In the genomic region with DNA sequence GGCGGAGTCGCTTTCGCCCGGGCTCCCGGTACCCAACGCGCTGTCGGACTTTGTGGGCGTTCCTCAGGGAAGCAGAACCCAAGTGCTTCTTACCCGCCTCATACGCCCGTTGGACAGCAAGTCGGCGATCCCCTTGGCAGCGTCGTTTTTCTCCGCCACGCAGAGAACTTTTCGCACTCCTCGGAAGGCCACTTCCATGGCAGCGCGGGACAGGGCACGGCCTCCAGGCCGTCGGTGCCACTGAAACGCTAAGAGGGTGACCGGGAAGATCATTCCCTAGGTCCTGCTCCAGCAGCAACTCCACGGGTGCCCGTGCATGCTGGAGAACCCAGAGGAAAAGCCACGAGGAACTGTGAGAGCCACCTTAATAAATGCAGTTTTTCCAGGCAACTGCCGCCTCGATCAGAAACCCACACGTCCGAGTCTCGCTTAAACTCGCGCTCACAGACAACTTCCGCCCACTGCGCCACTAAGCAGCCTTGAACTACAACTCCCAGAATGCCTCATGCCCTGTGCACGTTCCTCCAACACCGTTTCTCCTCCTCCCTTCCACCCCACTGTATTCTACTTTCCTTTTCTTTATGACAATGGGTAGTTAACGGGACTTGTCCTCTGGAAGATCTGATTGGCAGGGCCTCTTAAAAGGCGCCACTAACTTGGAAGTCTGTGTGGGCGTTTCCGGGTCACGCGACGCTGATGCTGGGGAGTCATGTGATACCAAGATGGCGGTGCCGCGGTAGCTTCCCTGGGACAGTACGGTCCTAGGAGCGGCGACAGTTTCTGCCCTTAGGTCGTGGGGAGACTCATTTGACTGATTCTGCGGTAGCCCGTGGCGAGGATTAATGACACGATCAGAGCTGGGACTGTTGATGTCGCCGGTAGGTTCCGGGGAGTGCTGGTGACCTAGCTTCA, we compare ENCODE assay signal across 8 mouse cellular contexts. TPM values are rescaled to one million over a fixed set of nuclear protein-coding genes. Genes with fewer than 3 reads are reported as not detected.
DNase-seq lines count a peak whose midpoint lies in the region; ATAC-seq and TF ChIP-seq lines count a peak whose summit lies in the region.

A gene (minus strand): TSS at position 537 of the 912 bp plus-strand sequence.
A gene (plus strand): TSS at position 696 of the 912 bp plus-strand sequence.

- H3K4me1 ChIP-seq in bone marrow macrophage, adult 2 months (ENCODE audit: control insufficient read depth, insufficient read depth, low read length), result peaks cover 34% of the 10 kb centered on the region
- peaks cover 12% of the 10 kb centered on the region for H3K4me1 ChIP-seq in embryonic fibroblast, embryonic 13.5 days (ENCODE audit: control insufficient read depth, insufficient read depth, low read length)
- H3K4me1 ChIP-seq in kidney, embryonic 14.5 days (ENCODE audit: control insufficient read depth, insufficient read depth, low read length), result peaks cover 45% of the 10 kb centered on the region
- peaks cover 61% of the 10 kb centered on the region for H3K4me1 ChIP-seq in limb, embryonic 15.5 days

- H3K9me3 ChIP-seq in kidney, embryonic 14.5 days (ENCODE audit: control insufficient read depth, low read length), result no peaks in the 10 kb centered on the region
- no peaks in the 10 kb centered on the region for H3K9me3 ChIP-seq in limb, embryonic 15.5 days

- H3K4me3 ChIP-seq in bone marrow macrophage, adult 2 months (ENCODE audit: insufficient read depth, low read length), result peak within 1 kb of the TSS; percentile 80
- peak within 1 kb of the TSS; percentile 70 for H3K4me3 ChIP-seq in embryonic fibroblast, embryonic 13.5 days (ENCODE audit: insufficient read depth, low read length)
- H3K4me3 ChIP-seq in kidney, embryonic 14.5 days (ENCODE audit: low read length), result peak within 1 kb of the TSS; percentile 71
- H3K4me3 ChIP-seq in limb, embryonic 15.5 days, result peak within 1 kb of the TSS; percentile 92

- WGBS in kidney, embryonic 14.5 days, result under 1% methylated on average over 62 of the region's 62 CpGs
- WGBS in limb, embryonic 15.5 days, result under 1% methylated on average over 62 of the region's 62 CpGs

- peak within 1 kb of the TSS; percentile 72 for H3K9ac ChIP-seq in kidney, embryonic 14.5 days (ENCODE audit: low read depth, low read length)
- peak within 1 kb of the TSS; percentile 78 for H3K9ac ChIP-seq in limb, embryonic 15.5 days

- peak within 1 kb of the TSS; percentile 68 for H3K4me2 ChIP-seq in kidney, embryonic 14.5 days (replicated peaks; ENCODE audit: low read depth, low read length)
- H3K4me2 ChIP-seq in limb, embryonic 15.5 days, result peak within 1 kb of the TSS; percentile 73

- peak within 1 kb of the TSS; percentile 99 for H3K27ac ChIP-seq in bone marrow macrophage, adult 2 months (ENCODE audit: insufficient read depth, low read depth, low read length)
- H3K27ac ChIP-seq in embryonic fibroblast, embryonic 13.5 days (ENCODE audit: insufficient read depth, low read length), result peak within 1 kb of the TSS; percentile 80
- peak within 1 kb of the TSS; percentile 49 for H3K27ac ChIP-seq in kidney, embryonic 14.5 days (ENCODE audit: low read depth, low read length)
- peak within 1 kb of the TSS; percentile 90 for H3K27ac ChIP-seq in limb, embryonic 15.5 days

- TF ChIP-seq CTCF in bone marrow macrophage, adult 2 months (IDR thresholded peaks at IDR 0.05; ENCODE audit: low read depth, low read length), result no peak
- no peak for TF ChIP-seq CTCF in embryonic fibroblast, embryonic 13.5 days (IDR thresholded peaks at IDR 0.05; ENCODE audit: borderline replicate concordance, insufficient read depth, low read length)

- peak; percentile 88 for TF ChIP-seq POLR2A in bone marrow macrophage, adult 2 months (IDR thresholded peaks at IDR 0.05; ENCODE audit: borderline replicate concordance, low read depth, low read length)
- peak; percentile 91 for TF ChIP-seq POLR2A in embryonic fibroblast, embryonic 13.5 days (IDR thresholded peaks at IDR 0.05; ENCODE audit: low read depth, low read length)

- H3K36me3 ChIP-seq in kidney, embryonic 14.5 days (ENCODE audit: control insufficient read depth, insufficient read depth, low read length), result peaks cover 11% of the 10 kb centered on the region
- H3K36me3 ChIP-seq in limb, embryonic 15.5 days, result peaks cover 22% of the 10 kb centered on the region

- ATAC-seq in kidney, embryonic 14.5 days (ENCODE audit: low FRiP score, low TSS enrichment), result peak; percentile 96
- peak; percentile 94 for ATAC-seq in limb, embryonic 15.5 days (ENCODE audit: insufficient number of reproducible peaks, low FRiP score, low TSS enrichment, low read depth)

- H3K27me3 ChIP-seq in kidney, embryonic 14.5 days (ENCODE audit: control insufficient read depth, insufficient read depth, low read length), result no peaks in the 10 kb centered on the region
- no peaks in the 10 kb centered on the region for H3K27me3 ChIP-seq in limb, embryonic 15.5 days

- DNase-seq in A20 (ENCODE audit: low read depth, low spot score), result peak; percentile 95
- peak; percentile 89 to 90 for DNase-seq in heart, adult 9 months (ENCODE audit: low spot score in 2 of 2)
- DNase-seq in monocyte, adult 2 months (ENCODE audit: low read depth in 1 of 2, low spot score in 2 of 2), result peak; percentile 75 to 85
- DNase-seq in spleen, postnatal 36 days (ENCODE audit: low spot score in 2 of 2), result peak; percentile 86 to 87

RNA-seq across cellular contexts. Expression of the first gene that starts in this region (rescaled TPM):
- polyA plus RNA-seq in bone marrow macrophage, adult 2 months (2012; ENCODE audit: insufficient read depth, insufficient read length, missing spikeins), result 13.2 and 13.7 TPM in 2 replicates
- 9.7 and 11.7 TPM in 2 replicates for polyA plus RNA-seq in embryonic fibroblast, embryonic 13.5 days (2011; ENCODE audit: insufficient read length, low read depth, missing spikeins)
- polyA plus RNA-seq in kidney, embryonic 14.5 days (2014; fragmentation: Nextera tagmentation; extraction: Ambion mirVana), result 13.7 and 21.5 TPM in 2 replicates
- 16.0 and 16.8 TPM in 2 replicates for polyA plus RNA-seq in limb, embryonic 15.5 days (2015; fragmentation: Nextera tagmentation; extraction: Ambion mirVana)

RNA-seq across cellular contexts. Expression of the second gene that starts in this region (rescaled TPM):
- 23.8 and 30.3 TPM in 2 replicates for polyA plus RNA-seq in bone marrow macrophage, adult 2 months (2012; ENCODE audit: insufficient read depth, insufficient read length, missing spikeins)
- polyA plus RNA-seq in embryonic fibroblast, embryonic 13.5 days (2011; ENCODE audit: insufficient read length, low read depth, missing spikeins), result 21.4 and 22.2 TPM in 2 replicates
- 5.2 and 8.2 TPM in 2 replicates for polyA plus RNA-seq in kidney, embryonic 14.5 days (2014; fragmentation: Nextera tagmentation; extraction: Ambion mirVana)
- polyA plus RNA-seq in limb, embryonic 15.5 days (2015; fragmentation: Nextera tagmentation; extraction: Ambion mirVana), result 5.4 and 5.6 TPM in 2 replicates

Comparison
In these comparisons a context has a peak if more than half of its experiments do, and no peak if none do; other contexts are left out.
1. Peak in every context shown above with its lines: DNase-seq, ATAC-seq, H3K4me3 ChIP-seq and H3K27ac ChIP-seq.
2. H3K27ac ChIP-seq: peak in every context shown above with its lines; median percentile 99 in bone marrow macrophage, adult 2 months; 90 in limb, embryonic 15.5 days; 80 in embryonic fibroblast, embryonic 13.5 days; 49 in kidney, embryonic 14.5 days.